Mouse (Mus musculus) ES-E14 (cell line): Measurements from ENCODE around the gene Pnpla1.

Experiments used
- HCFC1 ChIP-seq: IDR thresholded peaks from 2 replicates; pipeline ENCODE4 v1.6.1; 2012; ENCODE audit warnings: low read length, inconsistent platforms, borderline replicate concordance; ENCODE audit not compliant: insufficient read depth
- MAFK ChIP-seq: IDR thresholded peaks from 2 replicates; pipeline ENCODE4 v1.6.1; 2014; ENCODE audit warnings: mild to moderate bottlenecking, low read depth, low read length, inconsistent platforms; ENCODE audit not compliant: insufficient read depth

- TF ChIP-seq MAFK (no peak), HCFC1 (no peak)
These were observed 14.5 kb upstream of the Pnpla1 start for GRCm38 (mm10) chr17:28843665-28844064.
